Mouse (Mus musculus) adrenal gland, postnatal 0 days (tissue): ENCODE data around the gene Gm20918. TPM values are rescaled to one million over a fixed set of nuclear protein-coding genes. Genes with fewer than 3 reads are reported as not detected.

Experiments
- polyA plus RNA-seq: library from polyadenylated mRNA; unstranded; fragments of >200 nt; fragmentation: Nextera tagmentation; extraction: Ambion mirVana; gene quantifications from 2 replicates; pipeline ENCODE4 v1.2.1, GENCODE M21; 2015

Gm20918 gene
- polyA plus RNA-seq = not detected in 2 replicates

DNA sequence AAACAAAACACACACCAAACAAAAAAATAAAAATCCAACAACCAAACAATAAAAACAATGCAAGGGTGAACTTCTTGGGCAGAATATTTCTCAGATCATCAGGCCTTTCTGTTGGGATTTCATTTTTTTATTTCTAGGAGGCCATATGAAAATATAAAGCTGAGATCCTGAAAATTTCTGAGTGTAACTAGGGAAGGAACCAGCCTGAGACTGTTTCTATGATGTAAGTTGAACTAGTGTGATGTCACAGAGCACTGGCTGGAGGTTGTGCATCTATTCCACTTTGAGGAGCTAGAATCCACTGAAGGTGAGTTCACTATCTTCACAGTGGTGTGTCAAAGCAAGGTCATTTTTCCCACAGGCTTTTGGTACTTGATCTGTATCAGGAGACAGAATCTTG lies at the start of gene Gm20918:
TSS of gene Gm20918 (plus strand) at position 301 of the 400 bp plus-strand sequence.

Other genes with a start within 250 kb of the Gm20918 start
- gene Gm21820, start 205.5 kb downstream of the Gm20918 start, polyA plus RNA-seq = not detected in 2 replicates